Mouse (Mus musculus): ENCODE results near the gene Pds5a.

DNA sequence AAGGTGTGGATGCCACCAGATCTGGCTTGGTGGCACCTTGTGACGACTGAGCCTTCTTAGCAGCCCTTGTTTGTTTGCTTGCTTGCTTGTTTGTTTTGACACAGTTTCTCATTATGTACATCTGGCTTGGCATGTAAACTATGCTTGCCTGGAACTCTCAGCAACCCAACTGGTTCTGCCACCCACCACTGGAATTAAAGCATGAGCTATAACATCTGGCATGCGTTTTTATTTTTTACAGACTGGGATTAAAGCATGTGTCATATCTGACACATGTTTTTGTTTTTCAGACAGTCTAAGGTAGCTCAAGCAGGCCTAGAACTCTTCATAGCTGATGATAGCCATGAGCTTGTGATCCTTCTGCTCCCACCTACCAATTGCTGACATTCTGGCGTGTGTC is 119.5 kb downstream of the Pds5a start:
- no peak for TF ChIP-seq CTCF (IDR thresholded peaks at IDR 0.05; ENCODE audit: low read depth)
- no peak for TF ChIP-seq EP300 (IDR thresholded peaks at IDR 0.05; ENCODE audit: low read depth)

Measured in liver, postnatal 0 days (tissue).